Mouse (Mus musculus) brain, embryonic 14.5 days (tissue): Measurements from ENCODE around the gene Pde5a. TPM values are rescaled to one million over a fixed set of nuclear protein-coding genes. Genes with fewer than 3 reads are reported as not detected.

ENCODE experiments used
- DNase-seq: peaks from one replicate; pipeline ENCODE4 v3.0.0-alpha.2; 2011; ENCODE audit warnings: low read depth
- CTCF ChIP-seq: fragments of 200-500 bp; IDR thresholded peaks from 2 replicates; pipeline ENCODE4 v1.5.1; 2012; ENCODE audit warnings: inconsistent platforms, mild to moderate bottlenecking, moderate library complexity, borderline replicate concordance; ENCODE audit not compliant: insufficient read depth, insufficient read length; ENCODE audit errors: extremely low read depth
- POLR2A ChIP-seq: fragments of 200-500 bp; IDR thresholded peaks from 2 replicates; pipeline ENCODE4 v1.6.1; 2012; ENCODE audit warnings: mild to moderate bottlenecking, inconsistent platforms, borderline replicate concordance; ENCODE audit not compliant: poor library complexity, insufficient read depth, insufficient read length, severe bottlenecking; ENCODE audit errors: extremely low read depth
- polyA plus RNA-seq: library from polyadenylated mRNA; depleted of rRNA; stranded (reverse); fragments of >200 nt; gene quantifications from 2 replicates; pipeline ENCODE4 v1.2.3, GENCODE M21; 2012; rRNA removed

Pde5a gene
- polyA plus RNA-seq = 5.0 and 6.2 TPM in 2 replicates

DNA sequence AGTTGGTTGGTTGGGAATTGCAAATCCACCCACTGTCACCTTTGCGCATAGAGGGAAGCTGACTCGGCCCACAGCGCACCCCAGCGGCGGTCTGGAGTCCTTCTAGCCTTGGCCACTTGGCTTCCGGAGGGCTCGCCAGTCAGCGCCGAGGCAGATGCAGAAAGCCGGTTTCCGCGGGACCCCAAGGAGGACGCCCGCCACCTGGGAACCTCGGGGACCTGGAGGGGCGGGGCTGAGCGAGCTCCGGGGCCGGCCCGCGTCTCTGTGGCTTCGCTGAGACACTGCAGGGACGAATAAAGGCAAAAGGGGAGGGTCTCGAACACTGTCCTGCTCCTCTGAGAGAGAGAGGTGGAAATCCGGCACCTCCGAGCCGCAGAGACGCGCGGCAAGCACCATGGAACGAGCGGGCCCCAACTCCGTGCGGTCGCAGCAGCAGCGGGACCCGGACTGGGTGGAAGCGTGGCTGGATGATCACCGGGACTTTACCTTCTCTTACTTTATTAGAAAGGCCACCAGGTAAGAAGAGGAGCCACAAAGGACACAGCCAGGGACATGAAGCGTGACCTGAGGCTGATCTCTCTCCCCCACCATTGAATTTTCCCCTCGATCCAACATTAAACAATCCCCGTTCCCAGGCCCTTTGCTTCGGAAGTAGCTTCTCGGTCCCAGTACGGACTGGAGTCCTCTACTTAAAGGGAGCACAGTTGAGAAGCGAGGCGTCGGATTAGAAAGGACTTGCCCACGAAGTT lies at the start of gene Pde5a:
TSS of gene Pde5a (plus strand) at position 96 of the 749 bp plus-strand sequence.
- DNase-seq = peak; percentile 88
- no peak for TF ChIP-seq POLR2A
- TF ChIP-seq CTCF = peak; percentile 76

- DNase-seq = no peak
- TF ChIP-seq CTCF = no peak
- no peak for TF ChIP-seq POLR2A
Measured at GRCm38 (mm10) chr3:122680851-122681250, 47.9 kb upstream of the Pde5a start.

GRCm38 (mm10) chr3:122682352-122682751 lies 46.4 kb upstream of the Pde5a start:
- TF ChIP-seq CTCF = no peak
- no peak for TF ChIP-seq POLR2A

GRCm38 (mm10) chr3:122684832-122685231 lies 43.9 kb upstream of the Pde5a start:
- DNase-seq = peak; percentile 2
- TF ChIP-seq POLR2A = no peak
- no peak for TF ChIP-seq CTCF

More at GRCm38 (mm10) chr3:122682352-122682751, 46.4 kb upstream of the Pde5a start:
- no peak for DNase-seq

- TF ChIP-seq POLR2A (no peak), CTCF (no peak)
- no peak for DNase-seq
Measured at GRCm38 (mm10) chr3:122693039-122693438, 35.7 kb upstream of the Pde5a start.

DNA sequence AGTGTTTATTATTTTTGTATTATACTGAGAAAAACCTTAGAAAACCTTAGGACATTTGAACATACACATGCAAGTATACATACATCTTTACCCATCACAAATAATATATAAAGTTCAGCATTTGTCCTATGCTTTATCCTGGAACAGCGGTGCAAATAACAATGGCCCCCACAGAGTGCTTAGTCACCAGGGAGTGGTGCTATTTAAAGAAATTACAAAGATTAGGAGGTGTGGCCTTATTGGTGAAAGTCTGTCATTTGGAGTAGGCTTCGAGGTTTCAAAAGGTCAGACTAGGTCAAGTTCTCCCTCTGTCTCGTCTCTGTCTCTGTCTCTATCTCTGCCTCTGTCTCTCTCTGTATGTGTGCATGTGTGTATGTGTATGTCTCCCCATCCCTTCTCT lies 32.9 kb upstream of the Pde5a start:
- no peak for DNase-seq
- TF ChIP-seq POLR2A (no peak), CTCF (no peak)

GRCm38 (mm10) chr3:122696672-122697071 lies 32.1 kb upstream of the Pde5a start:
- DNase-seq = no peak
- no peak for TF ChIP-seq POLR2A
- no peak for TF ChIP-seq CTCF

DNA sequence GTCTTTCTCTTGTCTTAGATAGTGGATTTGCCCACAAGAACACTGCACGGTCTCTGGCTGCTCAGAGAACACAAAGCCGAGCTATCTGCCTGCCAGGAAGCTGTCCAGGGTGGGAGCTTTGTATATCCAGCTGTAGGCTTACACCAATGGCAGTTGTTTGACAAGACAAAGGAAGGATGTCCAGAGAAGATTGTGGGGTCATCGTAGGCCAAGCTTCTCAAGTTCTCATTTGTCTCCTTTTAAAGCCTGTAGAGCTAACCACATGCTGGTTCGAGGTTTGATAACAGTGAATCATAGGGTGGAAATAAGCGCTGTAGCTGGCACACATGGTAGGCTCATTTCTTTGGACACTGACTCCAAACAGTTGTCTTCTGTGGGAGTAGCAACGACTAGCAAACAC lies 24.5 kb upstream of the Pde5a start:
- DNase-seq = peak; percentile 25
- no peak for TF ChIP-seq POLR2A
- no peak for TF ChIP-seq CTCF

- no peak for DNase-seq
- no peak for TF ChIP-seq POLR2A
- TF ChIP-seq CTCF = no peak
Measured at GRCm38 (mm10) chr3:122705246-122705645, 23.5 kb upstream of the Pde5a start.

- TF ChIP-seq POLR2A (no peak), CTCF (no peak)
- no peak for DNase-seq
Measured at GRCm38 (mm10) chr3:122708485-122708884, 20.3 kb upstream of the Pde5a start.

DNA sequence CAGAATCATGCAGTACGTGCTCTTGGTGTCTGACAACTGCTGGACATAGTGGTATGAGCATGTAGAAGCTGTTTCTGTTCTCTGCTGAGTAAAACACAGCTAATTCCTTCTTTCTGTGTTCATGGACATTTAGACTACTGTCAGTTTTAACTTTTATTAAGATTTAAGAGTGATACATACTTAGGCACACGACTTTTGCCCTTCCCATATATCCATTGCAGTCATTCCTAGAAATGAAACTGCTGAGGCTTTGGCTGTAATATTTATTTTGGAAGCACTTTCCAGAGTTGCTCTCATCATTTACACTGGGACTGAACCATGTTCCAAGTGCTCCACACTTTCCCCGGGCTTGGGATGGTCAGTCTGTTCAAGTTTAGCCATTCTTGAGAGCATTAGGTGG lies 18.6 kb upstream of the Pde5a start:
- no peak for TF ChIP-seq CTCF
- TF ChIP-seq POLR2A = no peak
- DNase-seq = no peak

- TF ChIP-seq CTCF (no peak), POLR2A (no peak)
- DNase-seq = no peak
Measured at GRCm38 (mm10) chr3:122718631-122719030, 10.1 kb upstream of the Pde5a start.
